Mouse (Mus musculus) stomach, postnatal 0 days (tissue): ENCODE results near the gene Peak1. TPM values are rescaled to one million over a fixed set of nuclear protein-coding genes. Genes with fewer than 3 reads are reported as not detected.

ENCODE experiments used
- ATAC-seq: fragments of 200-750 bp; cut with Nextera tagmentation; 2 replicates; pipeline ENCODE4 v1.8.0; 2017; ENCODE audit not compliant: low FRiP score, low TSS enrichment
- DNase-seq: peaks from one replicate; pipeline ENCODE4 v3.0.0-alpha.2; 2016; ENCODE audit warnings: low spot score
- H3K27ac ChIP-seq: fragments of 300-500 bp; sonication (generic); replicated peaks from 2 replicates; pipeline ENCODE4 v1.5.1; 2014; ENCODE audit warnings: mild to moderate bottlenecking, control low read depth
- H3K27me3 ChIP-seq: fragments of 300-500 bp; sonication (generic); 2 replicates; pipeline ENCODE4 v1.6.1; 2014; ENCODE audit warnings: low read length; ENCODE audit not compliant: control insufficient read depth, insufficient read depth
- H3K36me3 ChIP-seq: fragments of 300-500 bp; sonication (generic); 2 replicates; pipeline ENCODE4 v1.6.1; 2014; ENCODE audit warnings: low read length, mixed read lengths; ENCODE audit not compliant: control insufficient read depth, insufficient read depth
- H3K4me1 ChIP-seq: fragments of 300-500 bp; sonication (generic); replicated peaks from 2 replicates; pipeline ENCODE4 v1.6.1; 2014; ENCODE audit warnings: antibody characterized with exemption; ENCODE audit not compliant: control insufficient read depth, insufficient read depth
- H3K4me2 ChIP-seq: fragments of 300-500 bp; sonication (generic); replicated peaks from 2 replicates; pipeline ENCODE4 v1.6.1; 2014; ENCODE audit warnings: low read depth, mild to moderate bottlenecking, control low read depth, moderate library complexity
- H3K4me3 ChIP-seq: fragments of 300-500 bp; sonication (generic); 2 replicates; pipeline ENCODE4 v1.5.1; 2014; ENCODE audit warnings: low read depth, low read length, control low read depth
- H3K9ac ChIP-seq: fragments of 300-500 bp; sonication (generic); 2 replicates; pipeline ENCODE4 v1.6.1; 2014; ENCODE audit warnings: mild to moderate bottlenecking, low read length, control low read depth, mixed read lengths
- H3K9me3 ChIP-seq: fragments of 300-500 bp; sonication (generic); 2 replicates; pipeline ENCODE4 v1.6.1; 2016; ENCODE audit warnings: low read length; ENCODE audit not compliant: control insufficient read depth
- CTCF ChIP-seq: IDR thresholded peaks from 2 replicates; pipeline ENCODE4 v1.5.1; 2016; ENCODE audit warnings: antibody characterized with exemption, low read depth, mild to moderate bottlenecking, moderate library complexity
- EP300 ChIP-seq: optimal IDR thresholded peaks from 2 replicates; pipeline ENCODE3; 2016; ENCODE audit warnings: antibody characterized with exemption
- WGBS: fragments of 180-500 bp; shearing (Covaris S2); extraction: QIAGEN DNeasy Blood & Tissue Kit; methylation state at CpG from one replicate; pipeline ENCODE4 v1.1.7; 2014; 5-methylcytosine and 5-hydroxymethylcytosine counted together
- polyA plus RNA-seq: library from polyadenylated mRNA; unstranded; fragments of >200 nt; fragmentation: Nextera tagmentation; extraction: Ambion mirVana; gene quantifications from 2 replicates; pipeline ENCODE4 v1.2.1, GENCODE M21; 2015

The Peak1 gene
- polyA plus RNA-seq, 1 experiment from 2014 or later, result 4.5 TPM

DNA sequence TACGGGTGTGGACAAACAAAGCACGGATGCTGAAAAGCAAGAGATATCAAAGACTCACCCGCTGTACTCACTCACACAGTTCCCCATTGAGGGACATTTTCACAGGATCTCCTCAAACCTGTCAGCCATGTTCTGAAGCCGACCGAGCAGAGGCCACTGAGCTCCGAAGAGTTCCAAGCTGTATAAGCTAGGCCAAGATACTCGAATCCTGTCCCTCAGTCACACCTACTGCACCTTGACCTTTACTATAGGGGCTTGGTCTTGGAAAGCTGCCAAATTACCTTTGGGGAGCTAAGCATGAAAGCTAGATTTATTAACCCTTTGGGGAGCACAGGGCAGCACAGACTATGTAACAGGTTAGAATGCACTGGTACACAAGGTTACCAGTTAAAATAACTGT lies 174.0 kb downstream of the Peak1 start:
- H3K4me1 ChIP-seq, result peaks cover 3% of the 10 kb centered on the region; the same call in 1 of the 2 replicates

DNA sequence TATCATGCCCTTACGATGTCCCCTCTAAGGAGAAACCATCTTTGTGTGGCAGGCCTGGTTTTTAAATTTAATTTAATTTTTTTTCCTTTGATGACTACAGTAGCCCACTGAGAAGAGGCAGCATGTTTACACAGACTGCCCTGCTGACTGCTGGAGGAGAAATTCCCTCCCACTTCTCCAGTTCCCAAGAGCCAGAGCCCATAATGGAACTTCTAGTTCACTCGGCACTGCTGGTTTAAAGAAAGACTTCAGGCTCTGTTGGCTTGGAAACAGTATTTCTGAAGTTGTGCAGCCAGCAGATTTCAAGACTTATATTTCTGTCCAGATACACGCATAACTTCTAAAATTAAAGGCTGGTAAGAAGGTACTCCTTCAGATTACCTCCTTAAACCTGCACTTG lies 175.2 kb downstream of the Peak1 start:
- DNase-seq (no peak), ATAC-seq (no peak)
- Histone ChIP-seq H3K4me3 (no peak overlapping the region), H3K27me3 (no peaks in the 10 kb centered on the region), H3K9me3 (no peaks in the 10 kb centered on the region), H3K36me3 (peaks cover 2% of the 10 kb centered on the region; the same call in 1 of the 2 replicates), H3K4me1 (peaks cover 3% of the 10 kb centered on the region; the same call in 1 of the 2 replicates), H3K4me2 (no peak overlapping the region), H3K9ac (no peak overlapping the region), H3K27ac (no peak overlapping the region)
- no peak for TF ChIP-seq EP300
- no peak for TF ChIP-seq CTCF
- 47% methylated on average over 3 of the region's 3 CpGs for WGBS

More for the DNA sequence above, 174.0 kb downstream of the Peak1 start:
- DNase-seq, result peak; percentile 68
- Histone ChIP-seq H3K27ac (peak overlapping the region; percentile 56; the same call in 1 of the 2 replicates), H3K27me3 (no peaks in the 10 kb centered on the region), H3K9me3 (no peaks in the 10 kb centered on the region), H3K36me3 (peaks cover 2% of the 10 kb centered on the region; the same call in 1 of the 2 replicates), H3K4me2 (no peak overlapping the region), H3K9ac (no peak overlapping the region), H3K4me3 (no peak overlapping the region)
- ATAC-seq, result peak; percentile 94
- 55% methylated on average over 7 of the region's 7 CpGs for WGBS
- TF ChIP-seq EP300, result no peak

DNA sequence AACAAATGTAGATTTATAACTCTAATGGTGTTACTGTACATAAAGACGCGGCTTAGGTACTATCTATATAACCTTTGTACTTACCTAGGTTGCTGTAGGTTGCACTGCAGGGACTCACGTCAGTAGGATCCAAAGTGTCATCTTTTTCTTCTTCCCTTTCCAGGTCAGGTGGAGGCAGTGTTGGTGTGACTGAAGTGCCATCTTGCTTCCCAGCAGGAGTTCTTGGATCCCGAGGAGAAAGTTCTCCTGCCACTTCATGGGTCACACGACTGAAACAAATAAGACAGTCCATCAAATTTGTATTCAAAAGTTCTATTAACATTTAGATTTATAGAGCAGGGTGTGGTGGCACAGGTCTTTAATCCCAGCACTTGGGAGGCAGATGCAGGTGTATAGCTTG lies 176.8 kb downstream of the Peak1 start:
- Histone ChIP-seq H3K4me3 (no peak overlapping the region), H3K9me3 (no peaks in the 10 kb centered on the region), H3K9ac (no peak overlapping the region), H3K4me1 (peaks cover 3% of the 10 kb centered on the region; the same call in 1 of the 2 replicates), H3K27me3 (no peaks in the 10 kb centered on the region), H3K36me3 (peaks cover 2% of the 10 kb centered on the region; the same call in 1 of the 2 replicates), H3K4me2 (no peak overlapping the region), H3K27ac (no peak overlapping the region)
- WGBS, result 86% methylated on average over 5 of the region's 5 CpGs
- ATAC-seq (no peak), DNase-seq (no peak)
- TF ChIP-seq CTCF, result no peak
- TF ChIP-seq EP300, result no peak

DNA sequence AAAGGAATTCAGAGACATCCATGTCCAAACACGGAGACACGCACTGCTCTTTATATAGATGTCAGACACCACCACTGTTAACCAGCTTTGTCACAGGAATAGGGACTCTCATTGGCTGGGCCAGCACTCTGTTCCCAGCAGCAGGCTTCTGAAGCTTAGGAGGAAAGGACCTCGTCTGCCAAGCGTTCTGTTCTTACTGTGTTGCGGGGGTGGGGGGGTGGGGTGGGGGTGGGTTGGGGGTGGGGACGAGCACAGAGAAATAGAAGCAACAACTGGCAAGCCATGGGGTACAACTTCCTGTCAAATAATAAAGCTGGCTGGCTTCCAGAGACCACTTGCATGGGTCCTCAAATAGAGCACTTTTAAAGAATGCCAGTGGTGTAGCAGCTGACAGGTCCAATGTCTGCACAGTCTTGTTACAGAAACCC lies 182.0 kb downstream of the Peak1 start:
- Histone ChIP-seq H3K27ac (no peak overlapping the region), H3K36me3 (peaks cover 2% of the 10 kb centered on the region; the same call in 1 of the 2 replicates), H3K4me1 (no peaks in the 10 kb centered on the region), H3K9me3 (no peaks in the 10 kb centered on the region), H3K4me2 (no peak overlapping the region), H3K4me3 (no peak overlapping the region), H3K9ac (no peak overlapping the region), H3K27me3 (no peaks in the 10 kb centered on the region)
- DNase-seq (no peak), ATAC-seq (no peak)
- 49% methylated on average over 6 of the region's 6 CpGs for WGBS
- TF ChIP-seq EP300 (no peak), CTCF (no peak)

DNA sequence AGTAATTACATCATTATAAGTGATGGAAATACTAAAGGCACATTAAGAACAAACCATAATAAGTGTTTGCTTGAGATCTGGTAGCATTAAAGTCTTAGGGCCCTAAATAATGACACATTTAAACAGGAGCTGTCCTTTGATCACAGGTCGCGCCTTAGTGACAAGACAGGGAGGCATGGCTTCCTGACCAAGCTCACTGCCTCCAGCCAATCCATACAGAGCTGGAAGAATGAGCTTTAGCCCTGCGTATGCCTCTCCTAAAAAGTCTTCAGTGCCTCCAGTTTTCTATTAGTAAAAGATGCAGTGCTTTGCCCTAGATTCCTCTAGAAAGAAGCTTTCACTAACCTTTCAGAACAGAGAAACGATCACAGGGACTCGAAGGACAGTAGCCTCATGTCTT lies 182.6 kb downstream of the Peak1 start:
- H3K36me3 ChIP-seq, result peaks cover 1% of the 10 kb centered on the region; the same call in 1 of the 2 replicates
- DNase-seq (no peak), ATAC-seq (no peak)
- 80% methylated on average over 5 of the region's 5 CpGs for WGBS
- no peak overlapping the region for H3K4me3 ChIP-seq
- H3K27ac ChIP-seq, result no peak overlapping the region
- no peaks in the 10 kb centered on the region for H3K4me1 ChIP-seq
- no peak overlapping the region for H3K9ac ChIP-seq
- TF ChIP-seq EP300 (no peak), CTCF (no peak)
- H3K27me3 ChIP-seq, result no peaks in the 10 kb centered on the region
- no peaks in the 10 kb centered on the region for H3K9me3 ChIP-seq
- H3K4me2 ChIP-seq, result no peak overlapping the region

DNA sequence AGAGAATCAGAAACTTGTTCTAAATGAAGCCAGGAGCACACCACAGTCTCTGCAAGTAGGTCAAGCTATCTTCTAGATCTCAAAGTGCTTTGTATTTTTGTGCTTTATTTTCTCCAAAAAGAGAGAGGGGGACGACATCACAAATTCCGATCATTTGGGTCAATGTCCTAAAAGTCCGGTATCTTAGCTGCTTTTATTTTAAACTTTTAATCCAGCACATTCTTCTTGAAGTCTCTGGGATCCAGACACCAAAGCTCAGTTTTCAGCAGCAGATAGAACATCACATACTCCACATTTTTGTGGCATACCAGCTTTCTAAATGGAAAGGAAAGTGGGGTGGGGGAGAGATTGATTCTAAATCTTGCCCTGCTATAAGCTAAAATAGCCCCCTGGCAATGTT lies 183.3 kb downstream of the Peak1 start:
- ATAC-seq, result no peak
- DNase-seq, result no peak
- 61% methylated on average over 3 of the region's 3 CpGs for WGBS
- Histone ChIP-seq H3K9ac (no peak overlapping the region), H3K4me1 (no peaks in the 10 kb centered on the region), H3K9me3 (no peaks in the 10 kb centered on the region), H3K36me3 (no peaks in the 10 kb centered on the region), H3K4me2 (no peak overlapping the region), H3K4me3 (no peak overlapping the region), H3K27ac (no peak overlapping the region), H3K27me3 (no peaks in the 10 kb centered on the region)
- TF ChIP-seq CTCF (no peak), EP300 (no peak)
